Mouse (Mus musculus): ENCODE data around the gene Nfatc3.

GRCm38 (mm10) chr8:106040218-106040617 is 18.4 kb upstream of the Nfatc3 start:
- TF ChIP-seq MAX (IDR thresholded peaks at IDR 0.05; ENCODE audit: low read depth), result no peak
- no peak for TF ChIP-seq CEBPB (IDR thresholded peaks at IDR 0.05; ENCODE audit: insufficient read depth, poor library complexity, severe bottlenecking)
- TF ChIP-seq POLR2A (IDR thresholded peaks at IDR 0.05; ENCODE audit: insufficient read length, low read depth), result no peak
- TF ChIP-seq E2F4 (IDR thresholded peaks at IDR 0.05; ENCODE audit: insufficient read depth), result no peak
- TF ChIP-seq REST (IDR thresholded peaks at IDR 0.05; ENCODE audit: insufficient read depth, insufficient read length), result no peak
- no peak for TF ChIP-seq POLR2AphosphoS2 (IDR thresholded peaks at IDR 0.05; ENCODE audit: insufficient read length, low read depth)
- TF ChIP-seq SRF (IDR thresholded peaks at IDR 0.05; ENCODE audit: control insufficient read depth, insufficient read length, low read depth), result no peak
- TF ChIP-seq TCF12 (IDR thresholded peaks at IDR 0.05; ENCODE audit: insufficient read depth, poor library complexity, severe bottlenecking), result no peak
- TF ChIP-seq USF1 (IDR thresholded peaks at IDR 0.05; ENCODE audit: low read depth), result no peak
- no peak for TF ChIP-seq MYOG (IDR thresholded peaks at IDR 0.05; ENCODE audit: control insufficient read depth in 1 of 3, insufficient read depth in 1 of 3, insufficient read length in 2 of 3, low read depth in 2 of 3)
- TF ChIP-seq MYOD1 (IDR thresholded peaks at IDR 0.05; ENCODE audit: control insufficient read depth in 1 of 3, insufficient read length in 2 of 3, low read depth in 2 of 3), result no peak
- no peak for TF ChIP-seq TCF3 (IDR thresholded peaks at IDR 0.05; ENCODE audit: insufficient read length, low read depth)
